Mouse (Mus musculus) right cerebral cortex, adult 2 months (tissue): ENCODE results near the gene Olfr1053.
"Not testable (repeated sequence)": the region's sequence is repeated elsewhere in the genome, so short reads cannot be mapped to it uniquely, and the experiment has no call there.

Experiments used
- DNase-seq, 2 experiments: peaks; one replicate each; pipeline ENCODE4 v3.0.0; 2021 to 2022; ENCODE audit warnings: low spot score in 2 of 2

Olfr1053 gene

DNA sequence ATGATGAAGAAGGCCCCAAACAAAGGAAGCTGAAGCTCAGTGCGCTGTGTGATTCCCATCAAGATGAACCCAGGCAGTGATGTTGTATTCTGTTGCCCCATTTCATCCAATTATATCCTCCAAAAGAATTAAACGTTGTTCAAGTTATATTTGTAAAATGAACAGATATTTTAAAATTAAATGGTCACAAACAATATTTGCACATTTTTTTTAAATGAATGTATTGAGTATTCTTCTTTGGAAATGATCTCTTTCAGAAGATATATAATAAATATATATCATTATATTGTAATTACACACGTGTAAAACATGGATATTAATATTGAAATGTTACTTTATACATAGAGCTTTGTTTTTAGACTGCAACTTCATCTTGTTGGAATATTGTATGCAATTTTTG is at the start of gene Olfr1053:
Gene Olfr1053 (minus strand): TSS at position 101 of the 400 bp plus-strand sequence.
- DNase-seq, result no peak

DNA sequence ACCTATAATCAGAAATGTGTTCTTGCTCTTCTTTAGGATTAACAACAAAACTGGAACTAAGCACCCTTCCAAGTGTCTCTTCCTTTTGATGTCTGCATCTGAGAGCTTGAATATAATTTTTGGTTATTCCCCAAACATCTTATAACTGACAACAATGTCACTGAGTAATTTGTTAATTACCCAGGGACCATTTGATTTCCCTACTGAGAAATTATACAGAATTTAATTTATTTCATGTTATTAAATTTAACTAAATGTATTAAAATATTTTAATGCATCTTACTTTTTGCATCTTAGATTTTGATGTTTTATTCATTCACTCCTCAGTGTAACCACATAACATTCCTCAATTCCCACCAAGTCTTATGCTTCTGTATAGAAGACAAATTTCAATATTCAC is 47.3 kb upstream of the Olfr1053 start, which contains the start of gene Olfr1056:
Gene Olfr1056 (minus strand): TSS at position 101 of the 400 bp plus-strand sequence.
- DNase-seq, result no peak

DNA sequence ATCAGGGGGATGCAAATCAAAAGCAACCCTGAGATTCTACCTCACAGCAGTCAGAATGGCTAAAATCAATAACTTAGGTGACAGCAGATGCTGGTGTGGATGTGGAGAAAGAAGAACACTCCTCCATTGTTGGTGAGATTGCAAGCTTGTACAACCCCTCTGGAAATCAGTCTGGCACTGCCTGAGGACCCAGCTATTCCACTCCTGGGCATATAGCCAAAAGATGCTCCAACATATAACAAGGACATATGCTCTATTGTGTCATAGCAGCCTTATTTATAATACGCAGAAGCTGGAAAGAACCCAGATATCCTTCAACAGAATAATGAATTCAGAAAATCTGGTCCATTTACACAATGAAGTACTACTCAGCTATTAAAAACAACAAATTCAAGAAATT is 36.7 kb upstream of the Olfr1053 start:
- DNase-seq, result not testable (repeated sequence)

DNA sequence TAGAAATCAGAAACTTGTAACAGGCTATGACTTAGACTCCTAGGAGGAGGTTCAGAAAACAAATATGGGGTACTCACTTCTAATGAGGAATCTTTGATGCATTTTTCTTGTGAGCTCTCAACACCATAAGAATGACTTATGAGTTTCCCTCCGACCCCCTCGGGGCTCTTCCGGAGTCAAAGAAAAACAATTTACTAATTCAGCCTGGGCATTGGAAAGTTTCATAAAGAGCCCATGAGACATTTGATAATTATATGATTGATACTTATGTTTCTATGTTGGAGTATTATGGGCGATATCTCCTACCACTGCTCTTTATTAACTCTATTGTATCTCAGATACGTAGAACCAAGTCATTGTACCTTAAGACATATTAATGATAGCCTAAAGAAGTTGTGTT is 35.1 kb upstream of the Olfr1053 start, which contains the start of gene Olfr1055:
Gene Olfr1055 (minus strand): TSS at position 101 of the 400 bp plus-strand sequence.
- DNase-seq, result no peak

DNA sequence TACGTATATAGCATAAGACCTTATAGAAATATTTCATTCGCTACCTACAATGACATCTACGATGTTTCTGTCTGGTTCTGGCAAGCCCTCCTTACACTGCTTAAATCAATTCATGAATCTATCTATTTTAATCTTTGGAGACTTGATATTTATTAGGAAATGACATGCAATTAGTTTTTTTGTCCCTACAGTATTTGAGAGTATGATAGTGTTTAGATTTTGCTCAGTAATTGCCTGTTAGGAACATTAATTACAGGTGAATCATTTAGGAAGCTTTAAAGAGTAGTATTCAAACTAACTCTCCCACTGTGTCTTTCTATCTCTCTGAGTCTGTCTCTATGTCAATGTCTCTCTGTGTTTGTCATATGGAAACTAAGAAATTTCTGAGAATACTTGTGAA is 20.2 kb upstream of the Olfr1053 start, which contains the start of gene Olfr1054:
Gene Olfr1054 (minus strand): TSS at position 101 of the 400 bp plus-strand sequence.
- no peak for DNase-seq

DNA sequence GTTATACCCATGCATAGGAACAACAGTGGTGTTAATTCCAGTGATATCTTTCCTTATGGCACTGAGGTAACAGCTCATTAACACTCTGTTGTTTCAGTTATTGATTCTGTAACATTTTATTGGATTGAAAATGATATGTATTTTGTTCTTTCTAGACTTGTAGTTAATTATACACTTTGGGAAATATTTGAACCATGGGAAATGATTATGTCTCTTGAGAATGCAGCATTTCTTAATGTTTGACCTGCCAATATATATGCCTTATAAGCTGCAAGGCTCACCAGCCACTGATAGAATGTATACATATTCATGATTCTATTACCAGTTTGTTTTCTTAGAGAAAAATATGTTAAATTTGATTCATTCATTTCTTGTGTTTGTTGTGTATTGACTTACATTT is 22.9 kb downstream of the Olfr1053 start, which contains the start of gene Olfr1052:
Gene Olfr1052 (plus strand): TSS at position 301 of the 400 bp plus-strand sequence.
- DNase-seq, result no peak

DNA sequence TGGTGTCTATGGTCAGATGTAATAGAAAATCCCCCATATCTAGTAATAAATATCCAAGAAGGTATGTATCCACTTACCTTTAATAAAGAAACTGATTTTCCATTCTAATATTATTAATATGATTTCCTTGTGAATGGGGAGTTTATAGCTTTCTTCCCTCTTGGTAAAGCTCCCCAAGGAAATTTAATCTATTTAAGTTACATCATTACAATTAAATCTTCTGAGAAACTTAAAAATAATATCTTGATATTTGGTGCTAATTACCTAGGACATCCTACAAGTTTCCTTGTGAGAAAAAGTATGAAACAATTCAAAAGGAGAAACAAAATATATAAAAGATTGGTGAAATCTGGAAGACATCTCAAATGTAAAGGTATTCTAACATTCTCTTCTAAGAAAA is 36.1 kb downstream of the Olfr1053 start, which contains the start of gene Olfr1051:
Gene Olfr1051 (minus strand): TSS at position 101 of the 400 bp plus-strand sequence.
- not testable (repeated sequence) for DNase-seq
